Mouse (Mus musculus): ENCODE results near the gene Ralb. TPM values are rescaled to one million over a fixed set of nuclear protein-coding genes. Genes with fewer than 3 reads are reported as not detected.

Ralb gene
- polyA plus RNA-seq, 1 experiment from 2014 or later: 30.9 TPM

- TF ChIP-seq EP300 (IDR thresholded peaks at IDR 0.05; ENCODE audit: low read depth) (no peak), CTCF (IDR thresholded peaks at IDR 0.05; ENCODE audit: low read depth) (peak; percentile 48)
- ATAC-seq (no peak), DNase-seq (no peak)
- Histone ChIP-seq H3K27me3 (ENCODE audit: insufficient read depth, low read length) (no peaks in the 10 kb centered on the region), H3K27ac (ENCODE audit: low read depth) (no peak overlapping the region; the same call in 1 of the 2 replicates), H3K9me3 (ENCODE audit: low read length) (no peaks in the 10 kb centered on the region), H3K9ac (replicated peaks) (no peak overlapping the region), H3K36me3 (replicated peaks; ENCODE audit: insufficient read depth, low read length) (no peaks in the 10 kb centered on the region; the same call in 1 of the 2 replicates), H3K4me2 (ENCODE audit: low read depth, low read length) (no peak overlapping the region), H3K4me3 (ENCODE audit: low read depth, low read length) (no peak overlapping the region), H3K4me1 (ENCODE audit: insufficient read depth) (peaks cover 39% of the 10 kb centered on the region)
- WGBS (ENCODE audit: insufficient replicate concordance): 70% methylated on average over 2 of the region's 2 CpGs
Measured at GRCm38 (mm10) chr1:119494024-119494711, 10.4 kb downstream of the Ralb start.

DNA sequence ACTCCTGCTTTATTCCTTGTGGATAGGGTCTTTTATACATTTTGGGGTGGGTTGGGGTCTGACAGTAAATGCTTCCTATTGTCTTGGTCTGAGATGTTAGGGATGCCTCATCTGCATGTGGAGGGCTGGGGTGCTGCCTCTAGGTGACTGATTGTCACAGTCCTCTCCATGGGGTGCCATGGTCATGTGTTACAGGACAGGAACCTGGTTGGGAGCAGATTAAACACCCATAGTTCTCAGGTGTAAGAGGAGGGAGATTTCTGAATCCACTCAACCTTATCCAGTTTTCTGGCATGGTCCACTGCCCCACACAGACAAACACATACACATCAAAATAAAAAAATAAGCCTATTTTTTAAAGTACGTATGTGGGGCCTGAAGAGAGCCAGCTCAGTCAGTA, 12.1 kb downstream of the Ralb start:
- WGBS (ENCODE audit: insufficient replicate concordance): 64% methylated on average over 1 of the region's 1 CpGs
- peak; percentile 31; the same call in 1 of the 2 replicates for ATAC-seq
- H3K27ac ChIP-seq (ENCODE audit: low read depth): peak overlapping the region; percentile 78

DNA sequence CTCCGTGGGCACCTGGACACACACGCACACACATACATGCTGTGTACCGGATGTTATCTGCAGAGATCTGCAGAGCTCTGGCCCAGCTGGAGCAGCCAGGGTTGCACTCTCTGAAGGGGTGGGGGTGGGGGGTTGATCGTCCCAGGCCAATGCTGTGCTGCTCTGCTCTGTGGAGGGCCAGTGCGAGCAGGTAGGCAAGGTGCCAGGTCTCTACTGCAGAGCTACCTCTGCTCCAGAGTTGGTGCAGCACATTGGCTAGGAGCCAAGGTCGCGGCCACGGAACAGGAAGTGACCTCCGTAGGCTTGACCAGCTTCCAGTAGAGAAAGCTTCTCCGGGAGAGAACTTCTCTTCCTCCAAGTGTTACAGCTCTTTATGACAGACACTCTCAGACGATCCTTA, 12.5 kb downstream of the Ralb start:
- WGBS (ENCODE audit: insufficient replicate concordance): 8% methylated on average over 11 of the region's 11 CpGs
- peak; percentile 87 for DNase-seq
- TF ChIP-seq CTCF (IDR thresholded peaks at IDR 0.05; ENCODE audit: low read depth) (no peak), EP300 (IDR thresholded peaks at IDR 0.05; ENCODE audit: low read depth) (no peak)
- no peak overlapping the region for H3K9ac ChIP-seq (replicated peaks)
- H3K4me3 ChIP-seq (ENCODE audit: low read depth, low read length): 0 out of 2 replicates have a peak overlapping the region, but pooled peaks have one; percentile 12
- H3K9me3 ChIP-seq (ENCODE audit: low read length): no peaks in the 10 kb centered on the region
- peak overlapping the region; percentile 51 for H3K4me2 ChIP-seq (ENCODE audit: low read depth, low read length)
- ATAC-seq: peak; percentile 91
- H3K27ac ChIP-seq (ENCODE audit: low read depth): peak overlapping the region; percentile 78
- H3K4me1 ChIP-seq (ENCODE audit: insufficient read depth): peaks cover 30% of the 10 kb centered on the region
- H3K27me3 ChIP-seq (ENCODE audit: insufficient read depth, low read length): no peaks in the 10 kb centered on the region
- no peaks in the 10 kb centered on the region; the same call in 1 of the 2 replicates for H3K36me3 ChIP-seq (replicated peaks; ENCODE audit: insufficient read depth, low read length)

More for the DNA sequence above, 12.1 kb downstream of the Ralb start:
- Histone ChIP-seq H3K36me3 (replicated peaks; ENCODE audit: insufficient read depth, low read length) (no peaks in the 10 kb centered on the region; the same call in 1 of the 2 replicates), H3K9me3 (ENCODE audit: low read length) (no peaks in the 10 kb centered on the region), H3K9ac (replicated peaks) (no peak overlapping the region), H3K27me3 (ENCODE audit: insufficient read depth, low read length) (no peaks in the 10 kb centered on the region), H3K4me1 (ENCODE audit: insufficient read depth) (peaks cover 31% of the 10 kb centered on the region), H3K4me2 (ENCODE audit: low read depth, low read length) (peak overlapping the region; percentile 51), H3K4me3 (ENCODE audit: low read depth, low read length) (no peak overlapping the region)
- TF ChIP-seq CTCF (IDR thresholded peaks at IDR 0.05; ENCODE audit: low read depth): no peak
- TF ChIP-seq EP300 (IDR thresholded peaks at IDR 0.05; ENCODE audit: low read depth): no peak
- no peak for DNase-seq

DNA sequence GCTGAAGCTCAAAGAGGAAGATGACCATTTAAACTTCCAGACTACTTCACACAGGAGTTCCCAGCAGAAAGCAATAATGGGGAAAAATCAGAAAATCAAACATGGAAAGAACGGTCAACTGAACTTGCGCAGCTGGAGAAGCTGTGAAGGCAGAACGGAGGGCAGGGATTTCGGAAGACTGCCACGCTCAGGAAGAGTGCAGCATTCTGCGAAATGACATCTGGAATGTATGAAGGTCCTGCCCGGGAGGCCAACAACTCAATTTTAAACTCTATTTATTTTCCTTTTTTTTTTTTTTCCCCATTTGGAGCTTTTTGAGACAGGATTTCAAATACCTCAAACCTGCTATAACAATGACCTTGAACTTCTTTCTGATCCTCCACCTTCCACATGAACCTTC, 13.8 kb downstream of the Ralb start:
- 87% methylated on average over 7 of the region's 7 CpGs for WGBS (ENCODE audit: insufficient replicate concordance)
- Histone ChIP-seq H3K9ac (replicated peaks) (no peak overlapping the region), H3K9me3 (ENCODE audit: low read length) (no peaks in the 10 kb centered on the region), H3K4me2 (ENCODE audit: low read depth, low read length) (no peak overlapping the region), H3K36me3 (replicated peaks; ENCODE audit: insufficient read depth, low read length) (no peaks in the 10 kb centered on the region; the same call in 1 of the 2 replicates), H3K27me3 (ENCODE audit: insufficient read depth, low read length) (no peaks in the 10 kb centered on the region), H3K4me1 (ENCODE audit: insufficient read depth) (peaks cover 24% of the 10 kb centered on the region), H3K27ac (ENCODE audit: low read depth) (no peak overlapping the region), H3K4me3 (ENCODE audit: low read depth, low read length) (no peak overlapping the region)
- ATAC-seq (no peak), DNase-seq (no peak)
- TF ChIP-seq CTCF (IDR thresholded peaks at IDR 0.05; ENCODE audit: low read depth): no peak
- TF ChIP-seq EP300 (IDR thresholded peaks at IDR 0.05; ENCODE audit: low read depth): no peak

- H3K9me3 ChIP-seq (ENCODE audit: low read length): no peaks in the 10 kb centered on the region
- ATAC-seq: no peak
- H3K4me3 ChIP-seq (ENCODE audit: low read depth, low read length): no peak overlapping the region
- no peaks in the 10 kb centered on the region for H3K27me3 ChIP-seq (ENCODE audit: insufficient read depth, low read length)
- no peak for DNase-seq
- no peak overlapping the region for H3K4me2 ChIP-seq (ENCODE audit: low read depth, low read length)
- WGBS (ENCODE audit: insufficient replicate concordance): 66% methylated on average over 10 of the region's 10 CpGs
- H3K27ac ChIP-seq (ENCODE audit: low read depth): no peak overlapping the region
- H3K4me1 ChIP-seq (ENCODE audit: insufficient read depth): peaks cover 19% of the 10 kb centered on the region
- TF ChIP-seq CTCF (IDR thresholded peaks at IDR 0.05; ENCODE audit: low read depth): no peak
- no peak for TF ChIP-seq EP300 (IDR thresholded peaks at IDR 0.05; ENCODE audit: low read depth)
- no peak overlapping the region for H3K9ac ChIP-seq (replicated peaks)
- no peaks in the 10 kb centered on the region for H3K36me3 ChIP-seq (replicated peaks; ENCODE audit: insufficient read depth, low read length)
Measured at GRCm38 (mm10) chr1:119487917-119488590, 16.5 kb downstream of the Ralb start.

DNA sequence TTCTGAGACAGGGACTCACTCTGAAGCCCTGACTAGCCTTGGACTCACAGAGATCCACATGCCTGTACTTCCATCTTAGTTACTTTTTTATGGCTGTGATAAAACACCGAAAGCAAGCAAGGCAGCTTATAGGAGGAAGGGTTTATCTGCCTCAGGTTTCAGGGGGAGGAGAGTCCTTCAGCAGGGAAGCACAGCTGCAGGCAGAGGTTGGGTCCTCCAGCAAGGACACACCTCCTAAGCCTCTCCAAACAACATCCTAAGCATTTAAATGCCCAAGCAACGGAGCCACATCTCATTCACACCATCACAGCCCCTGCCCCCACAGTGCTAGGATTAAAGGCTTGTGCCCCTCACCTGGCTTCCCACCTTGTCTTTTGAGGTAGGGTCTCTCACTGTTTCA, 18.8 kb downstream of the Ralb start:
- Histone ChIP-seq H3K36me3 (replicated peaks; ENCODE audit: insufficient read depth, low read length) (peaks cover 7% of the 10 kb centered on the region), H3K9me3 (ENCODE audit: low read length) (no peaks in the 10 kb centered on the region), H3K4me2 (ENCODE audit: low read depth, low read length) (no peak overlapping the region), H3K27me3 (ENCODE audit: insufficient read depth, low read length) (no peaks in the 10 kb centered on the region), H3K4me1 (ENCODE audit: insufficient read depth) (0 out of 2 replicates have a peak, but pooled peaks cover 4% of the 10 kb centered on the region), H3K4me3 (ENCODE audit: low read depth, low read length) (no peak overlapping the region), H3K27ac (ENCODE audit: low read depth) (no peak overlapping the region), H3K9ac (replicated peaks) (no peak overlapping the region)
- no peak for ATAC-seq
- no peak for TF ChIP-seq CTCF (IDR thresholded peaks at IDR 0.05; ENCODE audit: low read depth)
- no peak for TF ChIP-seq EP300 (IDR thresholded peaks at IDR 0.05; ENCODE audit: low read depth)
- WGBS (ENCODE audit: insufficient replicate concordance): 64% methylated on average over 2 of the region's 2 CpGs
- DNase-seq: no peak

Data from liver, postnatal 0 days (tissue).